In genomic region chrX:8017142-8017541, GRCm38 (mm10) we compare ENCODE assay signal across 8 mouse cellular contexts. TPM values are rescaled to one million over a fixed set of nuclear protein-coding genes. Genes with fewer than 3 reads are reported as not detected.
DNase-seq lines count a peak whose midpoint lies in the region; ATAC-seq lines count a peak whose summit lies in the region.
"Had no signal": no experiment of that assay in that cellular context is flagged by ENCODE, and none has a peak within 500 bp of the region (broad histone marks: within the 10 kb centered on the region; RNA-seq: fewer than 3 reads in every experiment).

No protein-coding gene starts in this region.

- H3K27me3 ChIP-seq in hindbrain, embryonic 14.5 days (ENCODE audit: control insufficient read depth, insufficient read depth, low read length), result no peaks in the 10 kb centered on the region
- H3K27me3 ChIP-seq in hindbrain, embryonic 16.5 days (replicated peaks; ENCODE audit: control insufficient read depth, insufficient read depth, low read length), result no peaks in the 10 kb centered on the region
- no peaks in the 10 kb centered on the region for H3K27me3 ChIP-seq in neural tube, embryonic 11.5 days (ENCODE audit: control insufficient read depth, insufficient read depth, low read length)
- H3K27me3 ChIP-seq: heart, embryonic 13.5 days had no signal

- no peak overlapping the region for H3K4me2 ChIP-seq in hindbrain, embryonic 14.5 days (replicated peaks)
- H3K4me2 ChIP-seq in hindbrain, embryonic 16.5 days (ENCODE audit: low read length), result no peak overlapping the region
- no peak overlapping the region for H3K4me2 ChIP-seq in neural tube, embryonic 11.5 days (ENCODE audit: low read depth)
- H3K4me2 ChIP-seq: heart, embryonic 13.5 days had no signal

- H3K27ac ChIP-seq in hindbrain, embryonic 14.5 days, result no peak overlapping the region
- H3K27ac ChIP-seq in hindbrain, embryonic 16.5 days (ENCODE audit: low read depth, low read length), result no peak overlapping the region
- H3K27ac ChIP-seq in neural tube, embryonic 11.5 days (ENCODE audit: low read depth, low read length), result no peak overlapping the region
- H3K27ac ChIP-seq: heart, embryonic 13.5 days had no signal

- WGBS in hindbrain, embryonic 14.5 days, result 13% methylated on average over 5 of the region's 5 CpGs
- WGBS in hindbrain, embryonic 16.5 days, result 16% methylated on average over 5 of the region's 5 CpGs
- 10% methylated on average over 5 of the region's 5 CpGs for WGBS in neural tube, embryonic 11.5 days

- no peak for ATAC-seq in hindbrain, embryonic 14.5 days (ENCODE audit: low FRiP score)
- no peak for ATAC-seq in hindbrain, embryonic 16.5 days
- no peak for ATAC-seq in neural tube, embryonic 11.5 days (ENCODE audit: insufficient read depth, low FRiP score, low TSS enrichment)

- no peak overlapping the region for H3K4me3 ChIP-seq in hindbrain, embryonic 14.5 days (replicated peaks; ENCODE audit: low read length)
- no peak overlapping the region for H3K4me3 ChIP-seq in hindbrain, embryonic 16.5 days (ENCODE audit: low read length)
- no peak overlapping the region for H3K4me3 ChIP-seq in neural tube, embryonic 11.5 days (ENCODE audit: low read depth, low read length)
- H3K4me3 ChIP-seq: heart, embryonic 13.5 days had no signal

- no peak overlapping the region for H3K9ac ChIP-seq in hindbrain, embryonic 14.5 days
- no peak overlapping the region for H3K9ac ChIP-seq in hindbrain, embryonic 16.5 days (ENCODE audit: low read depth, low read length)
- no peak overlapping the region for H3K9ac ChIP-seq in neural tube, embryonic 11.5 days (ENCODE audit: low read length)
- H3K9ac ChIP-seq: heart, embryonic 13.5 days had no signal

- H3K36me3 ChIP-seq in hindbrain, embryonic 14.5 days (replicated peaks; ENCODE audit: control insufficient read depth, insufficient read depth), result no peaks in the 10 kb centered on the region
- H3K36me3 ChIP-seq in hindbrain, embryonic 16.5 days (ENCODE audit: control insufficient read depth, insufficient read depth, low read length), result no peaks in the 10 kb centered on the region
- no peaks in the 10 kb centered on the region for H3K36me3 ChIP-seq in neural tube, embryonic 11.5 days (ENCODE audit: control insufficient read depth, insufficient read depth, low read length)
- H3K36me3 ChIP-seq: heart, embryonic 13.5 days had no signal

- peak; percentile 60 for DNase-seq in hindbrain, embryonic 14.5 days (ENCODE audit: low spot score)
- peak; percentile 56 to 58 for DNase-seq in B cell, adult 2 months
- DNase-seq in MEL-GATA-1-ER (ENCODE audit: extremely low read depth, low read depth), result peak; percentile 56
- DNase-seq in cerebellum, postnatal 14 days, result peak; percentile 52 to 56
- DNase-seq in kidney, postnatal 4 days, result peak; percentile 55 to 58
- DNase-seq in neural tube, embryonic 11.5 days (ENCODE audit: low spot score), result peak; percentile 61

- H3K4me1 ChIP-seq in hindbrain, embryonic 14.5 days (replicated peaks; ENCODE audit: control insufficient read depth, insufficient read depth, low read length), result no peaks in the 10 kb centered on the region
- H3K4me1 ChIP-seq in hindbrain, embryonic 16.5 days (ENCODE audit: control insufficient read depth, insufficient read depth, low read depth, low read length), result no peaks in the 10 kb centered on the region
- H3K4me1 ChIP-seq in neural tube, embryonic 11.5 days (ENCODE audit: control insufficient read depth, insufficient read depth, low read length), result no peaks in the 10 kb centered on the region
- H3K4me1 ChIP-seq: heart, embryonic 13.5 days had no signal

- no peaks in the 10 kb centered on the region for H3K9me3 ChIP-seq in hindbrain, embryonic 14.5 days (ENCODE audit: control insufficient read depth, low read length)
- no peaks in the 10 kb centered on the region for H3K9me3 ChIP-seq in hindbrain, embryonic 16.5 days (ENCODE audit: control insufficient read depth, low read length)
- H3K9me3 ChIP-seq in neural tube, embryonic 11.5 days (ENCODE audit: control insufficient read depth, low read length), result no peaks in the 10 kb centered on the region
- H3K9me3 ChIP-seq: heart, embryonic 13.5 days had no signal

RNA-seq across cellular contexts. Expression of gene Glod5, which starts 1.1 kb away (rescaled TPM):
- polyA plus RNA-seq in hindbrain, embryonic 14.5 days (2014; fragmentation: Nextera tagmentation; extraction: Ambion mirVana), result 0.33 and 0.92 TPM in 2 replicates
- polyA plus RNA-seq in hindbrain, embryonic 16.5 days (2015; fragmentation: Nextera tagmentation; extraction: Ambion mirVana), result 0.25 and 0.49 TPM in 2 replicates
- not detected in 2 replicates for polyA plus RNA-seq in neural tube, embryonic 11.5 days (2014; fragmentation: Nextera tagmentation; extraction: Ambion mirVana)

RNA-seq across cellular contexts. Expression of gene Gata1, which starts 39.3 kb away (rescaled TPM):
- not detected in 2 replicates for polyA plus RNA-seq in hindbrain, embryonic 14.5 days (2014; fragmentation: Nextera tagmentation; extraction: Ambion mirVana)
- polyA plus RNA-seq in hindbrain, embryonic 16.5 days (2015; fragmentation: Nextera tagmentation; extraction: Ambion mirVana), result 0.08 and 0.26 TPM in 2 replicates
- polyA plus RNA-seq in neural tube, embryonic 11.5 days (2014; fragmentation: Nextera tagmentation; extraction: Ambion mirVana), result 4.7 and 4.9 TPM in 2 replicates

RNA-seq across cellular contexts. Expression of gene Suv39h1, which starts 57.4 kb away (rescaled TPM):
- polyA plus RNA-seq in hindbrain, embryonic 14.5 days (2014; fragmentation: Nextera tagmentation; extraction: Ambion mirVana), result 36.4 and 37.9 TPM in 2 replicates
- 34.2 and 41.4 TPM in 2 replicates for polyA plus RNA-seq in hindbrain, embryonic 16.5 days (2015; fragmentation: Nextera tagmentation; extraction: Ambion mirVana)
- 82.5 and 84.8 TPM in 2 replicates for polyA plus RNA-seq in neural tube, embryonic 11.5 days (2014; fragmentation: Nextera tagmentation; extraction: Ambion mirVana)
